Mouse (Mus musculus) spleen, postnatal 10 days (tissue): Measurements from ENCODE around the gene Cntnap5c.
"Not testable (repeated sequence)": the region's sequence is repeated elsewhere in the genome, so short reads cannot be mapped to it uniquely, and the experiment has no call there.

Source experiments
- DNase-seq, 2 experiments: peaks; one replicate each; pipeline ENCODE4 v3.0.0; 2021 to 2022; ENCODE audit warnings: low spot score in 2 of 2

Gene Cntnap5c

GRCm38 (mm10) chr17:57768622-57769610, at the start of gene Cntnap5c:
Cntnap5c (plus strand) TSS chr17:57769570.
- DNase-seq, result peak in 1 of 2 experiments; percentile 33

- DNase-seq, result no peak
These were observed 27.3 kb upstream of the Cntnap5c start, which contains the start of gene Gm21834 for GRCm38 (mm10) chr17:57742119-57742518. Gm21834 (minus strand) TSS chr17:57742219.

- DNase-seq, result no peak
These were observed 11.3 kb upstream of the Cntnap5c start for GRCm38 (mm10) chr17:57758033-57758432.

- DNase-seq, result no peak
These were observed 2.1 kb upstream of the Cntnap5c start for GRCm38 (mm10) chr17:57767306-57767705.

GRCm38 (mm10) chr17:57770904-57771303, 1.5 kb downstream of the Cntnap5c start:
- DNase-seq, result no peak

GRCm38 (mm10) chr17:57788161-57788799, 18.9 kb downstream of the Cntnap5c start:
- DNase-seq, result no peak

- DNase-seq, result no peak
These were observed 26.0 kb downstream of the Cntnap5c start for GRCm38 (mm10) chr17:57795408-57795807.

GRCm38 (mm10) chr17:57796668-57797311, 27.4 kb downstream of the Cntnap5c start:
- DNase-seq, result no peak

GRCm38 (mm10) chr17:57799414-57799985, 30.1 kb downstream of the Cntnap5c start:
- no peak for DNase-seq

GRCm38 (mm10) chr17:57801180-57801579, 31.8 kb downstream of the Cntnap5c start:
- no peak for DNase-seq

GRCm38 (mm10) chr17:57837090-57837971, 68.0 kb downstream of the Cntnap5c start:
- no peak for DNase-seq

- DNase-seq, result not testable (repeated sequence)
These were observed 86.4 kb downstream of the Cntnap5c start for GRCm38 (mm10) chr17:57855811-57856210.

- no peak for DNase-seq
These were observed 96.6 kb downstream of the Cntnap5c start for GRCm38 (mm10) chr17:57865996-57866395.

- DNase-seq, result no peak
These were observed 118.5 kb downstream of the Cntnap5c start for GRCm38 (mm10) chr17:57887742-57888389.

GRCm38 (mm10) chr17:57911770-57912293, 142.5 kb downstream of the Cntnap5c start:
- DNase-seq, result no peak

GRCm38 (mm10) chr17:57984230-57984629, 214.9 kb downstream of the Cntnap5c start:
- no peak for DNase-seq

GRCm38 (mm10) chr17:57988420-57988819, 219.1 kb downstream of the Cntnap5c start:
- no peak for DNase-seq

- DNase-seq, result no peak
These were observed 227.1 kb downstream of the Cntnap5c start for GRCm38 (mm10) chr17:57996461-57996860.

GRCm38 (mm10) chr17:57999080-57999479, 229.7 kb downstream of the Cntnap5c start:
- no peak for DNase-seq

GRCm38 (mm10) chr17:58002845-58003244, 233.5 kb downstream of the Cntnap5c start:
- DNase-seq, result no peak
